Mouse (Mus musculus): ENCODE results near the gene Cwc27.
A peak's percentile ranks its signal among the peaks of the same experiment; 100 is the strongest.

Cwc27 gene

DNA sequence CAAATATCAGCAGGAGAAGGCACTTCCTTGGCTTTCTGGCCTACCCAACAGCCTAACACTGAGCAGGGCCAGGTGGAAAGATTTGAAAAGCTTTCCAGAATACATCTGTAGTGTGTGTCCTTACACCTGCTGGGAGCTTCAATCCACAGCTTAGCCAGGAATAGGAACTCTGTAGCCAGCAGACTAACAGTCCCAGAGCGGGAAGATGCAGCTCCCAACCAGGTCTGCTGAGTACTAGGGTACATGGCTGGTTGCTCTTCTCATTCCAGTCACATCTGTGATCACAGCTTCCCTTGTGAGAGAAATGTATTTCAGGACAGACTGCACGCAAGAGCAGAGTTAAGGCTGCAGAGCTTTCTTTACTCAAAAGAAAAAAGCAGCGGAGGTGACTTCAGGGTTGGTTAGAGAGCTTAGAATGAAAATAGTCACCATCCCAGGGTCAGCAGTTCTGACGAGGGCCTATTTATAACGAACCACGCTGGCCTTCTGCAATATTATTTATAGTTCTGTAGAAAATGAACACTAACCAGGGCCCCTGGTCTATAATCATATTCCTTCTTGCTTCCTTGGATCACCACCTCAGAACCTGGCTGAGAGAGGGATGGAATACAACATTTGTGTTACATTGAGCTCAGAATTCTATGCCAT, 171.0 kb downstream of the Cwc27 start:
- no peak for DNase-seq (ENCODE audit: extremely low spot score)

GRCm38 (mm10) chr13:104644185-104644584, 172.8 kb downstream of the Cwc27 start:
- no peak for DNase-seq (ENCODE audit: extremely low spot score)

- no peak for DNase-seq (ENCODE audit: extremely low spot score)
Measured at GRCm38 (mm10) chr13:104640694-104641454, 176.1 kb downstream of the Cwc27 start.

DNA sequence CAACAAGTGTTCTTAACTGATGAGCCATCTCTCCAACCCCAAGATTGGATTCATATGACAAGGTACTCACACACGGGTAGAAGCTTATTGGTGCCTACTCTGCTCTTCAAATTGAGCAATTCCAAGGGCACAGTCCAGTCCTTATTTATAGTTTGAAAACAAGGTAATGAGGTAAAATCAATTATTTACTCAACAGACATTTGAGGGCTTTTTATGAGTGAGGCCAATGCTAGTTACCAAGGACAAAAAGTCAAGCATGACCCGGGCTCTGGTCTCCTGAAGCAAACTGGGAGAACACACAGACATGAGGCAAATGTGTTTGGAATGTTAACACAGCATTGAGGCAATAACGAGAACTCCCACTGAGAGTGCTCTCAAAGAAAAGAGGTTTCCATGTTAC, 178.0 kb downstream of the Cwc27 start:
- no peak for DNase-seq (ENCODE audit: extremely low spot score)

DNA sequence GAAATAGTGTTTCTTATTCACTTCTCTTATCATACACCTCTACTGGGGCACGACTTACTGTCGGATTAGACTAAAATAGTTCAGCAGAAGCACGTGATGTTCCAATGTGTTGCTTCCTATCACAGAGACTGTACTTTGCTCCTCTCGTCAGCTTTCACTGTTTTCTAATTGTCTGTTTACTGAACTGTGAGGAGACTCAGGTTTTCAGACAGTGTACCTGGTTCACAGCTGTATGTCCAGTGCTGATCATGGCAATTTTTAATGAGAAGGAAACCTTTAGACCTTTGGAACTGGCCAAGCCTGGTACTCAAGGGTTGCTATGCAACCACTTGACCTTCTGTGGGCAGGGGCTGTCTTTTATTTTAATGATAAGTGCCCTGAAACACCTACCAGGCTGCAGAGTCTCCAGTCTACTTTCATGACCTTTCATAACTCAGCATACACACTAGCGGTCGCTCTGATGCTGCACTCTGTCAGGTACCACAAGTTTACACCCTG, 180.9 kb downstream of the Cwc27 start:
- no peak for DNase-seq (ENCODE audit: extremely low spot score)

DNA sequence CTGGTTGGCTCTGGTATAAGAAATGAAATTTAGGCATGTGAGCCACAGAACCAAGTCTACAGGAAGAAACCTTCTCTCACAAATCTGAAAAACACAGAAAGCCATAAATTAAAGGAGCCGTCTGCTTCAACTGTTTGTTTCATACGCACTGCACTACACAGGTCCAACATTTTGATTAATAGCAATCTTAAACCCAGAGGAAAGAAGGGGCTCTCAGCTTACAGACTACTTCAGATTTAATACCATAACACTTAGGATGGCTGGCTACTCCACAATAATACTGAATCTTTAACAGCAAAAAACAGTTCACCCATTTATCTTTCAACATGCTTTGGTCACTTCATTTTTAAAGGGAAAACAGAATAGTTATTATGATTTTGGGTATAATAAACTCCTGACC, 182.2 kb downstream of the Cwc27 start:
- no peak for DNase-seq (ENCODE audit: extremely low spot score)

DNA sequence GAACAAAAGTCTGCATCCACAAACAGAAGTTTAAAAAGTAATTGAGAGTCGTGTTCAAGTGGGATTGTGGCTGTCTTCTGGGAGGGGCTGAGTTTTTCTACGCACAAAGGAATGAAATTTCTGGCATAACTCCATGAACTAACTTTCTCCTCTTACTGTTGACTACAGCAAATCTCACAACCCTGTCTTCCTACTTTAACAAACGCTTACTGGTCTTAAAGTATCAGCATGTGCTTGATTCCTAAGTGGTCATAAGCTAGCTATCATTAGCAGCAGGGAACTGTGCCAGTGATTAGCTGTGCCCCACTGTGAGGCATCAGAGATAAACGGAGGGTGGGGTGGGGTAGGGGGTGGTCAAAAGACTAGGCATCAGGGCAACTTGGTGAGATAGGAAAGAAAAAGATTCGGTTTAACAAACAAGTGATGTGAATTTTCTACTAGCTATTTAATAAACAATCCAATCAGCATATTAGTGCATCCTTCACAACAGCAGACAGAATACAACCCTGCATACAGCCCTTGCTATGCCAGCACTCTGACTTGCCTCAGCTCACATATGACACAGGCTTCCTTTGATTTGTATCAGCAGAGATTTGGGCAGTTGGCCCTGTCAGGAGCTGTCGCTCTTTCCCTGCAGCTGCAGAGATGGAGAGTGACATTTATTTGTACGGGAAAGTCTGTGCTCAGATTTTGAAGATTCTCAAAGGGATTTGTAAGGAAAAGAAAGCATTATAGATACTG, 184.3 kb downstream of the Cwc27 start:
- no peak for DNase-seq (ENCODE audit: extremely low spot score)

DNA sequence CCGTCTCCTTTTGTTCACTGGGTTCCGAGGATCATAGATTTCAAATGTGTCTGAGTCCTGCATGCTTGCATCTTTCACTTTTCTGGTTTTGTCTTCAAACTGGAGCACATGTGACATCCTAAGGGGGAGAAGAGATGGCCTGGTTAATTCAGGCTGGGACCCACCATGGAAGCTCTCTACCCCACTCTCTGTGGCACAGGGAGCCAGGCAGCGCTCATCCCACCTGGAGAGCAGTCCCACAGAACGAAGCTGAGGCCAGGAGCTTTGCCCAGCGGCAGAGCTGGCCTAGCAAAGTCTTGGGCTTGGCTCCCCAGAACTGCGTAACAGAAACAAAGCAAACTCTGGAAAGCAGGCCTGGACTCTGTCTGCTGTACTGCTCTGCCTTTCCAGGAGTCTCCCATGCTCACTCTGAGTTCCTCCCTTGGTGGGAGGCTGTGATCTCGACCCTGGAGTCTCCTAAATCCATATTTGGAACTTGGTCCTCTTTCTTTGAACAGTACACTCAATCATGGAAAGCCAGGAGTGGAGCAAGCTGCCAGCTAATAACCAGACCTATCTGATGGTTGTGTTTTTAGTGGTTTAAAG, 185.2 kb downstream of the Cwc27 start:
- no peak for DNase-seq (ENCODE audit: extremely low spot score)

DNA sequence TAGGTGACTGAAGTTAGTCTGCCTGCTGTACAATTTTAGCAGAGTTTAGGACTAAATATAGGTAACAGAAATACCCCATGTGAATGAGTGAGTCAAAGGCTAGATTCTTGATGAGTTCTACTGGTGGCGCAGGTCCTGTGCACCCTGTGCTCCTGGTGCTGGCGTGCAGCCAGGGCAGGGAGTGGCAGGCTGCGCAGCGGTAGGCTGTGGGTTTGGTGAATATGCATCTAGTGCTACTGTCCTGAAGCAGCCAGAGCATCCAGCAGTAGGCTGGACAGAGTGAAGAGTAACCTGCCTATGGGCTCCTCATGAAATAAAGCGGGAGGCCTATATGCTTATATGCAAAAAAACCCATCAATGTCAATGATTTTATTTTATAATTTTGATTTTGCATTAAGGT, 186.1 kb downstream of the Cwc27 start:
- DNase-seq (ENCODE audit: extremely low spot score): no peak

DNA sequence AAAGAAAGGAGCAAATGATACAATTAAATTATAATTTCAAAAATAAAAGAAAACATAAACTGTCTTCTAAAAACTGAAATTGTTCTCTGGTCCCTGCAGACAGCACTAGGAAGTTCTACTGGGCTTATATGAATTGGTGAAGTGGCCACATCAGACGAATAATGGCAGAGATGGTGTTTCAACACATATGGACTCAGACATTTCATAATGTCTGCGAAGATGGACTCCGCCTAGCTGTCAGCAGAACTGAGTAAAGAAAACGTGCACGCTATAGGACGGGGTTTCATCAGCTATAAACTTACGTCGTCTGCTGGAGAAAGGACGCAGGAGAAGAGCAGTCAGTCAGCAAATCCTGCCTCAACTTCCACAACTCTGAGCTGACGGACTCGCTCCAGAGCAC, 187.3 kb downstream of the Cwc27 start:
- DNase-seq (ENCODE audit: extremely low spot score): no peak

- peak; percentile 19 for DNase-seq (ENCODE audit: extremely low spot score)
Measured at GRCm38 (mm10) chr13:104628019-104628418, 188.9 kb downstream of the Cwc27 start.

GRCm38 (mm10) chr13:104627169-104627909, 189.6 kb downstream of the Cwc27 start:
- no peak for DNase-seq (ENCODE audit: extremely low spot score)

- no peak for DNase-seq (ENCODE audit: extremely low spot score)
Measured at GRCm38 (mm10) chr13:104623130-104623891, 193.6 kb downstream of the Cwc27 start.

DNA sequence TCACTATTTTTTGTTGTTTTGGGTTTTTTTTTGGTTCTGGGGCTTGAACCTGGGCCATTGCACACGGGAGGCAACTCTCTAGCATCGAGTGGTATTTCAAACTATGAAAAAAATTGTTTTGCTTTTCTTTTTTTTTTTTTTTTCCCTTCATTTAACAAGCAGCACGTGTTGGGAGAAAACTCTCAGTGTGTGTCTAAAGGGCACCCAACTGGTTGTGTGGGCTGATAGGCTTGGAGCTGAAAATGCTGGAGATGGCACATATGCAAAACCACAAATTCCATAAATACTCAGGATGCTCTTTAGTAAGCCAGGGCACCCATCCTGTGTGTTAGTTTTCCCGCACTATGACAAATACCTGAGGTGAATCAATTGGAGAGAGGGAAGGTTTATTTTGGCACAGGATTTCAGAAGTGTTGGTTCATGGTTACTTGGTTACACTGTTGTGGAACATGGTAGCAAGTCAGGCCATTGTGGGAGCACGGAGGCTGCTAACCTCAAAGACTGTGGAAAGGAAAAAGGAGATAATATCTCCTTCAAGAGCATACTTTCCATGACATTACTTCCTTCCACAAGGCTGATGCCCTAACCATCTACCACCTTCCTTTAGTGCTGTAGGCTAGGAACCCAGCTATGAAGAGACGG, 194.7 kb downstream of the Cwc27 start:
- DNase-seq (ENCODE audit: extremely low spot score): no peak

GRCm38 (mm10) chr13:104620423-104620822, 196.5 kb downstream of the Cwc27 start:
- DNase-seq (ENCODE audit: extremely low spot score): no peak

GRCm38 (mm10) chr13:104619503-104620288, 197.2 kb downstream of the Cwc27 start:
- DNase-seq (ENCODE audit: extremely low spot score): no peak

- DNase-seq (ENCODE audit: extremely low spot score): no peak
Measured at GRCm38 (mm10) chr13:104617201-104617600, 199.7 kb downstream of the Cwc27 start.

GRCm38 (mm10) chr13:104615999-104616810, 200.7 kb downstream of the Cwc27 start:
- no peak for DNase-seq (ENCODE audit: extremely low spot score)

- no peak for DNase-seq (ENCODE audit: extremely low spot score)
Measured at GRCm38 (mm10) chr13:104615111-104615510, 201.8 kb downstream of the Cwc27 start.

Data from embryo, embryonic 9.5 days (tissue).